ENCODE assay signal across 22 mouse cellular contexts in the genomic region with DNA sequence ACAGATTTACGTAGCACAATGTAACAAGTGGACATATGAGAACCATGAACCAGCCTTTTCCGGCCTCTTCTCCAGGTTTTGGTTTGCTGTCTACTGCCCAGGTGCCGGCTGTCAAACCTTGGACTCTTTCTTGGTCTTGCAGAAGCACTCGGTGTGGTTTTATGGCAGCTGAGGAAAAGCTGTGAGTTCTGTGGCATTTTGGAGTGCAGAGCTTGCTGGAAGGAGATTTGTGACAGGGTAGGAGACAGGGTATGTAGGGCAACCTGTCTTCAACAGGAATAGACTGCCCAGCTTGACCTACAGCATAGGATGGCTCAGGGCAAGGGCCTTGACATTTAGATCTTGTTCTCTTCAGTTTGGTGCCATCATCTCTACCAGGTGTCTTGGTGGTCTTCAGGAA. TPM values are rescaled to one million over a fixed set of nuclear protein-coding genes. Genes with fewer than 3 reads are reported as not detected.
DNase-seq lines count a peak whose midpoint lies in the region; ATAC-seq and TF ChIP-seq lines count a peak whose summit lies in the region.
"Had no signal": no experiment of that assay in that cellular context is flagged by ENCODE, and none has a peak within 500 bp of the region (broad histone marks: within the 10 kb centered on the region; RNA-seq: fewer than 3 reads in every experiment).

No protein-coding gene starts in this region.

- no peaks in the 10 kb centered on the region for H3K36me3 ChIP-seq in heart, embryonic 10.5 days
- no peaks in the 10 kb centered on the region for H3K36me3 ChIP-seq in midbrain, embryonic 11.5 days (ENCODE audit: control insufficient read depth, insufficient read depth, low read length)
- no peaks in the 10 kb centered on the region for H3K36me3 ChIP-seq in midbrain, postnatal 0 days (ENCODE audit: insufficient read depth, low read length)
- H3K36me3 ChIP-seq: G1E had no signal

- H3K4me2 ChIP-seq in midbrain, embryonic 11.5 days: no peak overlapping the region
- no peak overlapping the region for H3K4me2 ChIP-seq in midbrain, postnatal 0 days (ENCODE audit: low read depth, low read length, poor library complexity, severe bottlenecking)

- no peak overlapping the region for H3K27ac ChIP-seq in heart, embryonic 10.5 days
- no peak overlapping the region for H3K27ac ChIP-seq in midbrain, embryonic 11.5 days (ENCODE audit: low read depth, low read length)
- H3K27ac ChIP-seq in midbrain, postnatal 0 days (ENCODE audit: low read depth, low read length): no peak overlapping the region

- no peak for ATAC-seq in midbrain, embryonic 11.5 days (ENCODE audit: low FRiP score)
- no peak for ATAC-seq in midbrain, postnatal 0 days (ENCODE audit: low FRiP score)
- ATAC-seq: activated CD4-positive, CD25-positive, alpha-beta regulatory T cell, adult 4 months; CD4-positive, CD25-positive, alpha-beta regulatory T cell, adult 4 months; Patski had no signal

- H3K4me1 ChIP-seq in heart, embryonic 10.5 days: peaks cover 17% of the 10 kb centered on the region
- peaks cover 10% of the 10 kb centered on the region for H3K4me1 ChIP-seq in midbrain, embryonic 11.5 days (ENCODE audit: control insufficient read depth, insufficient read depth, low read length)
- no peaks in the 10 kb centered on the region for H3K4me1 ChIP-seq in midbrain, postnatal 0 days (ENCODE audit: insufficient read depth, low read length)

- TF ChIP-seq CTCF in midbrain, postnatal 0 days (IDR thresholded peaks at IDR 0.05): no peak

- H3K27me3 ChIP-seq in heart, embryonic 10.5 days (ENCODE audit: insufficient read depth, poor library complexity, severe bottlenecking): peaks cover 9% of the 10 kb centered on the region
- H3K27me3 ChIP-seq in midbrain, embryonic 11.5 days (ENCODE audit: control insufficient read depth, insufficient read depth, low read length): no peaks in the 10 kb centered on the region
- H3K27me3 ChIP-seq in midbrain, postnatal 0 days (ENCODE audit: insufficient read depth, low read length): no peaks in the 10 kb centered on the region
- H3K27me3 ChIP-seq: Patski had no signal

- H3K9ac ChIP-seq in midbrain, embryonic 11.5 days (ENCODE audit: low read length): no peak overlapping the region
- H3K9ac ChIP-seq in midbrain, postnatal 0 days (replicated peaks; ENCODE audit: low read length, poor library complexity, severe bottlenecking): no peak overlapping the region

- H3K4me3 ChIP-seq in heart, embryonic 10.5 days: no peak overlapping the region
- no peak overlapping the region for H3K4me3 ChIP-seq in midbrain, embryonic 11.5 days (ENCODE audit: low read depth, low read length)
- H3K4me3 ChIP-seq in midbrain, postnatal 0 days (ENCODE audit: low read depth, low read length): no peak overlapping the region

- peak; percentile 63 for DNase-seq in heart, adult 11 months
- no peak for DNase-seq in heart, postnatal 36 days
- DNase-seq in heart, embryonic 10.5 days (ENCODE audit: low spot score): peak; percentile 60
- no peak for DNase-seq in heart, postnatal 14 days
- peak; percentile 59 for DNase-seq in midbrain, embryonic 11.5 days (ENCODE audit: low spot score, missing footprints)
- DNase-seq in midbrain, postnatal 0 days (ENCODE audit: low spot score): no peak
- DNase-seq: adrenal gland, adult 2 months; adrenal gland, adult 8-10 months; adrenal gland, postnatal 10 days; adrenal gland, postnatal 14 days; adrenal gland, postnatal 25 days; adrenal gland, postnatal 36 days; B cell, adult 2 months; cerebellum, adult 11 months; cerebellum, adult 11-12 months; cerebellum, adult 18-20 months had no signal

- 91% methylated on average over 4 of the region's 4 CpGs for WGBS in heart, embryonic 10.5 days
- WGBS in midbrain, embryonic 11.5 days: 93% methylated on average over 4 of the region's 4 CpGs
- 92% methylated on average over 4 of the region's 4 CpGs for WGBS in midbrain, postnatal 0 days

- intact Hi-C loops in heart, postnatal 36 days (cut with DNase I): no loop called here
- intact Hi-C loops in heart, postnatal 14 days (cut with DNase I): no loop called here

- no peaks in the 10 kb centered on the region for H3K9me3 ChIP-seq in heart, embryonic 10.5 days
- H3K9me3 ChIP-seq in midbrain, embryonic 11.5 days (ENCODE audit: control insufficient read depth, low read length): no peaks in the 10 kb centered on the region
- no peaks in the 10 kb centered on the region for H3K9me3 ChIP-seq in midbrain, postnatal 0 days (ENCODE audit: low read length)

RNA-seq across cellular contexts. Expression of a gene that starts 4.3 kb away (rescaled TPM):
- 1 to 10 TPM; 5.1 to 6.1 TPM for total RNA-seq in heart, postnatal 36 days (2021)
- polyA plus RNA-seq in heart, embryonic 10.5 days (2016; fragmentation: Nextera tagmentation; extraction: Ambion mirVana): 53.5 and 66.5 TPM in 2 replicates
- 1 to 10 TPM; 5.0 to 9.0 TPM for total RNA-seq in heart, postnatal 14 days (2021)
- polyA plus RNA-seq in midbrain, embryonic 11.5 days (2014; fragmentation: Nextera tagmentation; extraction: Ambion mirVana): 107 and 115 TPM in 2 replicates
- total RNA-seq in midbrain, postnatal 0 days (2014; rRNA removed): 37.7 and 38.9 TPM in 2 replicates
- polyA plus RNA-seq in midbrain, postnatal 0 days (2015; fragmentation: Nextera tagmentation; extraction: Ambion mirVana): 21.2 and 24.1 TPM in 2 replicates
- total RNA-seq: CH12.LX, G1E, MEL had no signal
- polyA plus RNA-seq: CD4-positive, CD25-positive, alpha-beta regulatory T cell, adult 4 months; G1E had no signal

Comparison
In these comparisons a context has a peak if more than half of its experiments do, and no peak if none do; other contexts are left out.
1. DNase-seq: peak in heart, adult 11 months (single experiment), heart, embryonic 10.5 days (single experiment) and midbrain, embryonic 11.5 days (single experiment); none in heart, postnatal 36 days (0 of 2), heart, postnatal 14 days (0 of 2) and midbrain, postnatal 0 days (single experiment).